Mouse (Mus musculus) olfactory bulb, adult 2 months (tissue): ENCODE data around the gene Tada2b.

Experiments used
- CTCF ChIP-seq: fragments of 200-500 bp; IDR thresholded peaks from 2 replicates; pipeline ENCODE4 v1.5.1; 2012; ENCODE audit warnings: low read depth, mild to moderate bottlenecking, low read length, moderate library complexity; ENCODE audit not compliant: insufficient read depth
- POLR2A ChIP-seq: fragments of 200-500 bp; IDR thresholded peaks from 2 replicates; pipeline ENCODE4 v1.6.1; 2012; ENCODE audit warnings: mild to moderate bottlenecking, low read depth, low read length, moderate library complexity; ENCODE audit not compliant: insufficient read depth

DNA sequence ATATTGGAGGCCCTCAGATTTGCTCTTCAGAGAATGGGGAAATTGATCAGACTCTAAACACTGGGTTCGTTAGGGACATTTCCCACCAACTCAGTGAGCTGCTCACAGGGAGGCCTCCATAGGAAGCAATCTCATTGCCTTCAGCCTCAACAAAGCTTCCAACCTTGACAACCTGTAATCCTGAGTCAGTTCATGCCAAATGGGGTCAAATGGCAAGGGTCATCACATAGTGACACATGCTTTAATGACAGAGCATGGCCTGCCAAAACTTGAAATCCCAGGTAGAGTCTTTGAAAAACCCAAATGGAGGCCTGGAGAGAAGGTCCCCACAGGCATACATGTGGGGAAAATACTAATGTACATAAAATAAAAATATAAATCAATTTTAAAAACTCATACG, 42.8 kb upstream of the Tada2b start:
- TF ChIP-seq CTCF (no peak), POLR2A (no peak)
